Mouse (Mus musculus) brain, adult 2 months (tissue): ENCODE results near the gene Cmtm6.
"Not testable (repeated sequence)": the region's sequence is repeated elsewhere in the genome, so short reads cannot be mapped to it uniquely, and the experiment has no call there.

Experiments
- DNase-seq: peaks from one replicate; pipeline ENCODE4 v3.0.0; 2011; ENCODE audit warnings: low read depth, low spot score

The Cmtm6 gene

DNA sequence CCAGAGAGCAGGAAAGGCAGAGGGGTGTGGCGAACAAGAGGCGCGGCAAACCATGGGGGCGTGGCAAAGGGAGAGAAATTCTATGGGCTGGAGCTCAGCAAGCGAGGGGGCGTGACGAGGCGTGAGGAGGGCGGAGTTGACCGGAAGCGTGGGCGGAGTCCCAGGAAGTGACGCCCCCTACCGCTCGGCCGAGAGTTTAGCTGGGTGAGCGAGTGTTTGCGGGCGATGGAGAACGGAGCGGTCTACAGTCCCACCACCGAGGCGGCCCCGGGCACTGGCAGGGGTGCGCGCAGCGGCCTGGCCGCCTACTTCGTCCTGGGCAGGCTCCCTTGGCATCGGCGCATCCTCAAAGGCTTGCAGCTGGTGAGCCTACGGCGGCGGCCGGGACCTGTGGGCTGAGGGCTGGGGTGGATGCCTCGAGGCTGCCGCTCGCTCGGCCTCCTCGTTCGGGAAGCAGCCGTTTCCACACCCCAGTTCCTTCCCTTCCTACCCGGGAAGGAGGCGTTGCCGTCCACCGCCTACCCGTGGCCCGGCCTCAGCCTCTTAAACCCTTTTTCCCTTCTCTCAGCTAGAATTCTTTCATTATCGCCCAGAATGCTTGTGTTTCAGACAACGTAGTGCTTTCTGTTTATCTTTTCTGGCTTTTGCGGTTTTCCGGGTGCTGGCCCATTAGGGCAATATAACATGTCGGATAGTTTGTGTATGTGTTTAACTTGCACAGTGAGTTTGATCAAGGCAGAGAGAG is at the start of gene Cmtm6:
Gene Cmtm6, plus strand, starts transcription at position 106 of the 745 bp plus-strand sequence.
- DNase-seq = peak; percentile 97

DNA sequence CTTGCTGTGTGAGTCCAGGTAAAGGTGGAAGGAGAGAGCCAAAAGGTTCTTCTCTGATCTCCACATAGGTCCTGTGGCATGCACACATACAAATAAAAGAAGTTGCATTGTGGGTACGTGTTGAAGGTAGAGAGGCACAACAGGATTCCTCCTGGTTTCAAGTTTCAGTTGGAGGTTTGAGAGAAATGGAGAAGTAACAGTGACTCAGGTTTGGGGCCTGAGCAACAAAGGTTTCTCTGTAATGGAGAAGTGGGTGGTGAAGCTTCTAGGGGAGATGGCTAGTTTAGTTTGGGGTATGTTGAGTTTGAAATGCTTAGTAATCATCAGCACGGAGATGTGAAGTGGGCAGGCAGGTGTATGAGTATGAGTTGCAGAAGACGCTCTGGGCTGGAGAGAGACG is 48.7 kb upstream of the Cmtm6 start:
- no peak for DNase-seq

DNA sequence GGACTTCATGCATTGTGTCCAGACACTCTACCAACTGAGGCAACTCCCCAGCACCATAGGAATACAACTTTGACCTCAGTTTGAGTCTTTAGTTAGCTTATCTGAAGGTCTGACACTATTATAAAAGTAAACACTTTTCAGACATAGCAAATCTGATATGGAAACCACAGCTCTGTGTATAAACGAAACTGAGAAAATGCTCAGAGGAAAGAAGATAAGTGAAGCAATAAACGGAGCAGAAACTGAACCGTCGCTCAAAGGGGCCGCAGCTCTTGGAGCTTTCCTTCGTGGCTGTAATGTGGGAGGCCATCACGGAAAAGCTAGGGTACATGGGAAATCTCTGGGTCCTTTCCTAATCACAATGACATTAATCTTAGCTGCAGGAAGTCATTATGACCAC is 44.7 kb upstream of the Cmtm6 start:
- no peak for DNase-seq

DNA sequence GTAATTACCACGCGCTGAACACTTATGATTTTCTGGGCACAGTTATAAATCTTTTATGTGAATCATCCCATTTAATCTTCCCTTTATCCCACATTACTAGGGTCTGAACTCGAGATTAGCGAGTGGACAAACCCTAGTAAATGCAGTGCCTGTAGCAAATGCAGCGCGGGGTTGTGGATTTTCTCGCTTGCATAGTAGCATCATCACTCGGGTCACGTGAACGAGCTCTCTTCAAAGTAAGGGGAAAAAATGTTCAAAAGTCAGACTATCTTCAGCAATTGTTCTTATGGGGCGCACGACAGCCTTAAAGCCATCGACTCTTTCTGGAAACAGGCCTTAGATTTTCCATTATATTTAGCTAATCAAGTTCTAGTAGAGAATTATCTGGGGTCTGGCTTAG is 43.3 kb upstream of the Cmtm6 start:
- peak; percentile 63 for DNase-seq

DNA sequence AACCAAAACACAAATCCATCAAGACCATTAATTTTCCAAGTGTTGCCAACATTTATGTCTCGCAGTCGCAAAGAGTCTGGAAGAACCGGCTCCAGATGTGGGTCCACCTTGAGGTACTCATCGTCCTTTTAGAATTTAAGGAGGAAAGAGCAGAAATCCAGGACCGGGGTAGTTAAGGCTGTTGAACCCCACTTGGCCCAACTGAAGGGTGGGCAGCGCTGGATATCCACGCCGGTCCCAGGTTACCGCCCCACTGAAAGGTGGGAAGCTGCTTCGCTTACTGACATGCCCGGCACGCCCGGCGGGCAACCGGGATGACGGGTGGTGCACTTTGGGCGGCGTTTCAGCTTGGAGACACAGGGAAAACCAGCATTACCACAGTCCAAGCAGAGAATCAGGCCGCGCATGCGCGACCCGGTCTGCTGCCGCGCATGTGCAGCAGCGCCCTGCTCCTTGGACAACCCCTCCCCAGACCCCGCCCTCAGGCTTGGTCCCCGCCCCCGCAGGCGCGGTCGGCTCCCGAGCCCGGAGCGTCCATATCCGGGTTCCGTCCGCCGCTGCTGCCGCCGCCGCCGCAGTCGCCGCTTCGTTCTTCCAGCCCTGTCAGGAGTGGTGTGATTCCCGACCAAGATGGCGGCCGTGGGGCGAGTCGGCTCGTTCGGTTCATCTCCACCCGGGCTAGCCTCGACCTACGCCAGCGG is 42.5 kb upstream of the Cmtm6 start, which contains the start of gene Dync1li1:
Gene Dync1li1, plus strand, starts transcription at position 539 of the 701 bp plus-strand sequence.
- peak; percentile 99 for DNase-seq

DNA sequence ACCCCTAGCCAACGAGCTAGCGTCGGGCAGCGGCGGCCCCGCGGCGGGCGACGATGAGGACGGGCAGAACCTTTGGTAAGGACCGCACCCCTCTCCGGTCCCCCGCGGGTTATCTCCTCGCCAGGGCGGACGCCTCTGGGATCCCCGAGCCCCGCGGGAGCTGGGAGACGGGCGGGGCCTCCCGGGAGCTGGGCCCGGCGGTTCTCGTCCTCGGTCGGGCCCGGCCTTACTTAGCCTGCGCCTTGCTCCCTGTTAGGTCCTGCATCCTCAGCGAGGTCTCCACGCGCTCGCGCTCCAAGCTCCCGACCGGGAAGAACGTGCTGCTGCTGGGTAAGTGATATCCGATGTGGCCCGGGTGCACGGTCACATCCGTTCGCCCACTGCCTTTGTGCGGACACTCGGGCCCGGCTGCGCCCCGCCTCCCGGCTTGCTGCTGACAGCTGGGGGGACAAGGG is 41.9 kb upstream of the Cmtm6 start:
- peak; percentile 58 for DNase-seq

DNA sequence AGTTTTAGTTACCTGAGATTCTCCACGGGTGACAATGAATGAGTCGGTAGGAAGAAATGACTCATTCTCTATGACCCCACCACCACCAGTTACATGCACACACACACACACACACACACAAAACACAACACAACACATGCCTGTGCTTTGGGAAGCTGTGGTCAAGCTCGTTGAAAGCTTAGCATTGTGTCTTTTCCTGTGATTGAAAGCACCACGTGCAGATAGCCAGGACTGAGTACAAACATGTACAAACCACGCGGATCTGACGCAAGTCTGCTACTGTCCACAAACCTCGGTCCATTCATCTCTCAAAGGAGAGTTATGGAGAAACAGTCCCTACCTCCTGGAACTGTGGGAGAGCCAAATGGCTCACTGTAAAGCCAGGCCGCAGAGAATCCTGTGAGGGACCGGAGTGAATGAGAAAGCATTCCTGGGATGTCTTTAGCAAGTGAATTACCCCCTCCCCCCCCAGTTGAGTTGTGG is 40.8 kb upstream of the Cmtm6 start:
- DNase-seq = peak; percentile 46

DNA sequence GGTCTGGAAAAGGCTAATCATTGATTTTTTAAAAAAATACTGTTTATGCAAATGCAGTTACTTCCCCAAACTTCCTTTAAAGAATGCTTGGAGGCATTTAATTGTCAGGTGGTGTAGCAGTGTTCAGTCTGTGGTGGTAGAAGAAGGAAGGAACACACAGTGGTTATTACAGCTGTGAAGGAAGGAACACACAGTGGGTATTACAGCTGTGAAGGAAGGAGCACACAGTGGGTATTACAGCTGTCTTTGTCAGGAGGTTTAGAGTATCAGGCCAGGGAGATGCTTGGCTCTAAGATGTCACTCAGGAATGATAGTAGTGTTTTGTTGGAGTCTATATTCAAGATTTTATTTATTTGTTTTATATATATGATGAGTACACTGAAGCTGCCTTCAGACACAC is 39.8 kb upstream of the Cmtm6 start:
- DNase-seq = no peak

DNA sequence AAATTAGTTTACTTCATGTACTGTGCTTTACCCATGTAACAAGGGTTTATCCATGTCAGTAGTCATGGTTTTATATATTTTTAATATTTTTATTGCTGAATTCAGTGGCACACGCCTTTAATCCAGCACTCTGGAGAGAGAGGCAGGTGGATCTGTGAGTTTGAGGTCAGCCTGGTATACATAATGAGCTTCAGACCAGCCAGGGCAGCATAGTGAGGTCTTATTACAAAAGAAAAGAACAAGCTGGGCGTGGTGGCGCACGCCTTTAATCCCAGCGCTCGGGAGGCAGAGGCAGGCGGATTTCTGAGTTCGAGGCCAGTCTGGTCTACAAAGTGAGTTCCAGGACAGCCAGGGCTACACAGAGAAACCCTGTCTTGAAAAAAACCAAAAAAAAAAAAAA is 35.3 kb upstream of the Cmtm6 start:
- DNase-seq = not testable (repeated sequence)

DNA sequence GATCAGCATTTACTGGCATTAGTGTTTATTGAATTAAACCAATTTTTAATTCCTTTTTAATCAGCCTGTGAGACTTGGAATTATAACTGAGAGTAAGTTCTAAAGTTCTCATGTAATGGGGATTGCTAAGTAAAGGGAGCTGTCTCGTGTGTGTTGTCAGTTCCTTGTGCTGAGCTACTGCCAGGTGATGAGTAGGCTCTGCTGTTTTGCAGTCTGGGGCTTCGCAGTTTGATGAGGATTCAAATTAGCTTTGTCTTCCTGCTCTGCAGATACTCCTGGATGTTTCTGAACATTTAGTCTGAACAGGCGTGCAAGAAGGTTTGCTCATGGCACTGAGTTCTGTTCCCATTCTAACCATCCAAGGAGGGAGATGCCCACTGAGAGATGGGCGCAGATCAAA is 33.8 kb upstream of the Cmtm6 start:
- peak; percentile 70 for DNase-seq

DNA sequence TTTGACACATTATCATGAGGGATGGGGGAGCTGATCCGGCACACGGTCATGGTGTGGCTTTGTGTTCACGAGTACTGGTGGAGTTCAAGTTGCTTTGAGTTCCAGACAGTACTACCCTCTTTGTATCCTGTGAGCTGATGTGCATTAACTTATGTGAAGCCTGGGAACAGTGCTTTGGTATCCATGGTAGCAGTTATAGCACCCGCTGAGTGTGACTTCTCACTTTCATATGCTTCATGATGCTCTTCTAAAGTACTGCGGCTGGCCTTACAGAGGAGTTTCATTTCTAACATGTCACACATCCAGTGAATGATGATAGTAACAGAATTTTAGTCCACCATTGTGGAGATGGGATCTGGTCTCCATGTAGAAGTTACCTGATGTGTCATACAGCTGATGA is 33.0 kb upstream of the Cmtm6 start:
- peak; percentile 63 for DNase-seq

DNA sequence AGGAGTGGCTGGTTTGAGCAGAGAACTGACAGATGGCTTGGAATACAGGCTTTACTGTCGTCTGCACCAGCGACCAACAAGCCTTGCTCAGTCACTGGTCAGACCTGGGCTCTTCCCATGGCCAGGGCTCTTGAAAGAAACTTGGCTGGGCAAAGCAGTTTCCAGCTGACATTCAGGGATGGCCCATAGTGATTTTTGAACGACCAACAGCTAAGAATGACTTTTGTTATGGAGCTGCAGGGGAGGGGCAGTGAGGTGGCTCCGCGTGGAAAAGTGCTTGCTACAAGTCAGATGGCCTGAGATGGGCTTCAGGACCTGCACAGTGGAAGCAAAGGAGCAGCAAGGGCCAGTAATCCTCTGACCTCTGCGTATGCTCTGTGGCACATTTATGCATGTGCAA is 31.7 kb upstream of the Cmtm6 start:
- peak; percentile 39 for DNase-seq

DNA sequence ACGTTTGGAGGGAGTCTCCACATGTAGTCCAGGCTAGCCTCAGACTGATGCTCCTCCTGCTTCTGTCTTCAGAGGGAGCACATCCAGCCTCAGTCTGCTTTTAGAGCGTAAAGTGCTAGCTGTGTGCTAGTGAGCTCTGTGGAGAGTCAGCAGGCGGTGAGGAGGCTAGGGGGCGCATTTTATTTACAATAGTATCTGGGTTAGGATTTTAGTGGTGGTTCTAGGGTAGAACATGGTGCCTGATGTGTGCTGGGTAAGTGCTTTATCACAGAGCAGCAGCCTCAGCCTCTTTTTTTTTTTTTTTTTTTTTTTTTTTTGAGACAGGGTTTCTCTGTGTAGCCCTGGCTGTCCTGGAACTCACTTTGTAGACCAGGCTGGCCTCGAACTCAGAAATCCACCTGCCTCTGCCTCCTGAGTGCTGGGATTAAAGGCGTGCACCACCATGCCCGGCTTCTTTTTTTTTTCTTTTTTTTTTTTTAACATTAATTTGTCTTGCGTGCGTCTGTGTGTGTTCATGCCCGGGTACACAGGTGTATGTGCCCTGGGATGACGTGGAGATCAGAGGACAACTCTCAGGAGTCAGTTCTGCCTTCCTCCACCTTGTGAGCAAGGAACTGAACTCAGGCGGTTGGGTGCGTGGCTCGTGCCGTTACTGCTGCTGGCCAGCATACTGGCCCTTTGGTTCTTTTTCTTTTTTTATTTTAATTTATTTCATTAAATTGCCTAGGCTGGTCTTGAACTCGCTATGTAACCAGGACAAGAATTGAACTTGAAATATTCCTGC is 30.8 kb upstream of the Cmtm6 start:
- no peak for DNase-seq

DNA sequence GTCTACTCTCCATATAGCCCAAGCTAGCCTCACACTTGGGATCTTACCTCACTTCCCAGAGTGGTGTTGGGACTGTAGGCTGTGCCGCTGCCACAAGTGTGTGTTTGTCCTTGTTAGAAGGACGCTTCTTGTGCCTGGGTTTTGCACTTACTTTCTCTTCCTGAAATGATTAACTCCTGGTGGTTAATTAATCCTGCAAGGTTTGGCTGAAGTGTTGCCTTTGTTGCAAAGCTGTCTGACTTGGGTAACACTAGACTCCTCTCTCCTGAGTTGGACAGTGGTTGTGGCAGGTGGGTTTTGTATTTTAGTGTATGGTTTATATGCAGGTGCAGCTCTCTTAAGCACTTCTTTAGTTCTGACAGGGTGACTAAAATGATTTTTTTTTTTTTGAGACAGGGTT is 29.9 kb upstream of the Cmtm6 start:
- no peak for DNase-seq

DNA sequence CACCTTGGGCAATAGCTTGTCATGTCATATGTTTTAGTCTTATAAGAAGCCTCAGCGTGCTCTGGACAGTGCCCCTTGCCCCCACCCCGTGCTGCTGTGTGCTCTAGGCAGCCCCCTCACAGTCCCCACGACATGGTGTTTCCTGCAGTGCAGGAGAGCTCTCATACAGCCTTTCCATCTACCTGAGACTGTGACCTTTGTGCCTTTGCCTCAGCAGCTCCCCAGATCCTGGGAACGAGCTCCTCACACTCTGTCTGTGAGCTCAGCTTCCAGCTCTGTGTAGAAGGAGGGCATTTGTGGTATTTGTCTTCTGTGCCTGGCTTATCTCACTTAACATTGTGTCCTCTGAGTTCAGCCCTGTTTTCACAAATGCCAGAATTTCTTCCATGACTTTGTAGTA is 29.0 kb upstream of the Cmtm6 start:
- DNase-seq = no peak

DNA sequence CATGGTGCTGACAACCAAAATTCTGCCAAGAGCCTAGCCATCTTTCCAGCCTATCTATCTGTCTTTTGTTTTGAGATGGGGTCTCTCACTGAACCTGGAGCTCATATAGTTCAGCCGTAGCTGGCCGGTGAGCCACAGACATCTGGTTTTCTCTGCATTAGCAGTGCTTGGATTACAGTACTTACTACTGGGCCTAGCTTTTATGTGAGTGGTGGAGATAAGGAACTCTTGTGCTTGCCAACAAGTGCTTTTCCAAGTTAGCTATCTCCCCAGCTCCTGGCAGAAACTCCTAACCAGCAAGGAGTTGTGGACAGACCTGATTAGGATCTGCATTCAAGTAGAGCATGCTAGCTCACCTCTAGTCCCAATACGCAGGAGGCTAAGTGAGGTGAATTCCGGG is 23.1 kb upstream of the Cmtm6 start:
- no peak for DNase-seq

DNA sequence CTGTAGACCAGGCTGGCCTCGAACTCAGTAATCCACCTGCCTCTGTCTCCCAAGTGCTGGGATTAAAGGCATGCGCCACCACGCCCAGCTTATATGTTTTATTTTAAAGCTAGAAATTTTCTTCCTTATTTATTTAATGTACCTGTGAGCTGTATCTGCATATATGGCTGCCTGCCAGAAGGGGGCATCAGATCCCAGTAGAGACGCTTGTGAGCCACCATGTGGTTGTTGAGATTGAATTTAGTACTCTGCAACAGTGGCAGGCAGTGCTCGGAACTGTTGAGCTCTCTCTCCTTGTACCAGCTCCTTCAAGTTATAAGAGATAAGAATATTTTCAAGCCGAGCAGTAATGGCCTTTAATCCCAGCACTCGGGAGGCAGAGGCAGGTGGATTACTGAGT is 20.6 kb upstream of the Cmtm6 start:
- DNase-seq = peak; percentile 71

DNA sequence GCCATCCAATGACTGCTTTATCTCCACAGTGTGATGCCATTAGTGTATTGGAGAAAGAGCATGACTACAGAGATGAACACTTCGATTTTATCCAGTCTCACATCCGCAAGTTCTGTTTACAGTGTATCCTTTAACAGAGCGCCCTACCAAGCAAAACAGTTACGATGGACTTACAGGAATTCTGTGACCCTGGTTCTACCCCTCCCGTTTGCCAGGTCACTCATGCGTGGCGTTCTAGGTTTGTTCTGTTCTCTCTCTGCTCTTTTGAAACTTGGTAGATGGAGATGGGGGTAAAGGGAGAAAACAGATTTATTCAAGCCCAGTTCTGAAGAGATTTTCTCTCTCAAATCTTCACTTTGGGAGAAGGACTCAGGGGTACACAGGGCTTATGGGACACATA is 17.4 kb upstream of the Cmtm6 start:
- no peak for DNase-seq

DNA sequence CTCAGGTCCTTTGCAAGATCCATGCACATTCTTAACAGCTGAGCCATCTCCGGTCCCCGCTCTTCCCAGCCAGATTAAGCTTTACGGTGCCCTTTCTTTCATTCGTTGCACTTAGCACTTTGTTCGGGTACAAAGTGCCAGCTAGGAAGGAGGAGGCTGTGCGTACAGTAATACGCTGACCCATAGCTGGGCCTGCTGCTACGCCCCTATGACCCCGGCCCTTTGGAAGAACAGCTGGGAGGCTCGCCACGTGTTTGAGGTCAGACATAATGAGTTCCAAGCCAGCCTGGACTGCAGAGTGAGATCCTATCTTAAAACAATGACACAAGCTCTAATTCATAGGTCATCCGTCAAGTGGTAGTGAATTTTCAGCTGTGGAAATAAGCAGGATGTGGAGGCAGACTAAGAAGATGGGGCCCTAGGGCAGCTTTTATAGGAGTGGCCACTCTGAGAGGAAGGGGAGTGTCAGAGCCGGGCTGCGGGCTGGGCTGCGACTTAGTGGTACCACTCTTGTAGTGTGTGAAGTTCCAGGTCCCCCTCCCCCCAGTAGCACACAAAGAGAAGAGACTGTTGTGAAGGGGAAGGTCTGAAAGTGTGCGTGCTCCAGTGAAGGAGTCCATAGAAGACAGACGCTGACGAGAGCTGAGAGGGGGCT is 14.1 kb upstream of the Cmtm6 start:
- DNase-seq = no peak

DNA sequence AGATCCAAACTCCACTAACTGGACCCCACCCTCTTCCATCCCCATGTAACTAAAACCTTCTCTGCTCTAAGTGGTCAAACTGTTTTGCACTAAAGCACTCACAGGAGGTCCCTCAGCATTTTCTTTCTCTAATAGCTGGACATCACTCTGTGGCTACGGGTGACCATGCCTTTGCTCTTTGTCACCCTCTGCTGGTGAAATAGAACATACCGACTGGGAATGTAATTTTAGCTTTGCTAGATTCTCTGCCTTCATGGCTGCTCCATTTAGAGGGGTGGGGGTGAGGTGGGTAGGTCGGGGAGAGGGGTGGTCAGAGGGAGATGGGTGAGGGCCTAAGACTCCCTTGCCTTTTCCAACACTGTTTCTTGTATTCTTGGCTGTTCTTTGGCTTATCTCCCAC is 3.6 kb upstream of the Cmtm6 start:
- DNase-seq = peak; percentile 64

DNA sequence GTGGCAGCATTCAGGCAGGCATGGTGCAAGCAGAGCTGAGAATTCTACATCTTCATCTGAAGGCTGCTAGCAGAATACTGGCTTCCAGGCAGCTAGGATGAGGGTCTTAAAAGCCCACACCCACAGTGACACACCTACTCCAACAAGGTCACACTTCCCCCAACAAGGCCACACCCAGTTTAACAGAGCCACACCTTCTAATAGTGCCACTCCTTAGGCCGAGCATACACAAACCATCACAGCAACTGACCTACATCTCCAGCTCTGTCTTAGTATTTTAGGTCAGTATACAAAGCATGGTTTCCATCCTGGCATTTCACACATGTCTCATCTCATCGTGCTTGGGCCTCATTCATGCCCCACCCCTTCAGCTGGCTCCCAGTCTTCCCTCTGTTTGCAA is 2.5 kb upstream of the Cmtm6 start:
- DNase-seq = peak; percentile 32
